Mouse (Mus musculus): ENCODE results near the gene A2ml1. TPM values are rescaled to one million over a fixed set of nuclear protein-coding genes. Genes with fewer than 3 reads are reported as not detected.
"Not testable (repeated sequence)": the region's sequence is repeated elsewhere in the genome, so short reads cannot be mapped to it uniquely, and the experiment has no call there.

The A2ml1 gene
- 2.2 and 2.6 TPM in 2 replicates for polyA plus RNA-seq (2015; fragmentation: Nextera tagmentation; extraction: Ambion mirVana)

DNA sequence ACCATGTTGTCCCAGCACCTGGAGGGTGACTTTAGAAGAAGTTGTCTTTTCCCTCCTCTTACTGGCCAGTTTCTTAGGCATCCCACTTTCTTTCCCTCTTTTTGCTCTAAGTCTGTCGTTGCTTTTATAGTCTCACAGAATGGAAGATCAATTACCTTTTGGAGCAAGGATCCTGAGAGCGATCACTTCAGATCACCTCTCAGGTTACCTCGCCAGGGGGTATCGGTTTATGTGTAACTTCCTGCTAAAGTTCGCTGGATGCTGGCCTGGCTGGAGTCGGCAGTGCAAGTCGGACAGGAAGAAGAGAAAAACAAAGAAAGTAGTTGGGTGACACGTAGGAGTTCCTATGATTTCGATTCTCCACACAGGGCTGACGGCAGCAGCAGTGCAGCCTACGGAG is at the start of gene A2ml1:
Gene A2ml1 (minus strand): TSS at position 101 of the 400 bp plus-strand sequence.
- H3K27ac ChIP-seq, result no peak within 1 kb of the TSS
- H3K9ac ChIP-seq, result no peak within 1 kb of the TSS
- H3K4me3 ChIP-seq, result no peak within 1 kb of the TSS
- no peaks in the 10 kb centered on the region for H3K27me3 ChIP-seq
- no peaks in the 10 kb centered on the region for H3K36me3 ChIP-seq (ENCODE audit: poor library complexity, severe bottlenecking)
- 85% methylated on average over 11 of the region's 11 CpGs for WGBS
- H3K9me3 ChIP-seq (replicated peaks), result no peaks in the 10 kb centered on the region
- H3K4me1 ChIP-seq, result peaks cover 5% of the 10 kb centered on the region; the same call in 1 of the 2 replicates
- no peak for ATAC-seq
- no peak within 1 kb of the TSS for H3K4me2 ChIP-seq

DNA sequence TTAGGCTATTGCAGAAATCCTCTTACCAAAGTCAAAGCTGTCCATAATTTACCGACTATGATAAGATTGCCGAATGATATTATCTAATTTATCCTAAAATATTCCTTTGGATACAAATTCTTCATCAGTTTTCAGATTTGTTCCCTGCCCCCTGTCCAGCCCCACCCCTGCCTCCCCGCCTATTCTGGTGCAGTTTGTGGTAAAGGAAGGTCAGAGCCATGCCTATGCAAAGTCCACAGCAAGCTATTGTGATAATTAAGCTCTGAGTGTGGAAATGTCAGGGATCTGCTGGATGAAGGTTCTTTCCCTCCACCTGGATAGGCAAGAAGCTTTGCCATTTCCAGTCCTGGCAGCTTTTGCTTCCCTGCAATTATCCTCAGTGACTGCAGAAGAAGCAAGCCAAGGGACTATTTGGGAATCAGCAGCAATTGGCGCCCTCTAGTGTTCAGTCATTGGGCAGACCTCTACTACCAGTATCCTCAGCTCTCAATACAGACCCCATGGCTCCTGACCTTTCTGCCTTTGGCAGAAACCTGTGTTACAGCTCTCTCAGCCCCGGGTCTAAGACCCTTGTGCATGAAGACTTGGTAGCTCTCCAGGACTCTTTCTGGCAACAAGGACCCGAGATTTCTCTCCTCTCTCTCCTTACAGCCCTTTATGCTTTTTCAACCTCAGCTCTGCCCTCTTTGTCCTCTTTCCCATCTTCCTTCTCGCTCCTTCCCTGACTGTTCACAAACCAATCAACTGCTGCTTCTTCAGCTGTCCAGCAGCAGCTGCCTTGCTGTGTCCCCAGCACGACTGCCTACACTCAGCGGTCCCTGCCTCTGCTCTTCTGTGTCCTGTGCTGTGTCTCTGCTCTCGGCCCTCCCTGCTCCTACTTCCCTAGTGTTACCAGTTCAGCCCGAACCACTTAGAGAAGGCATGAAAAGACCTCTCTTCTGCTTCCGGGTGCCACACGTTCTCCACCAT is 48.6 kb upstream of the A2ml1 start:
- not testable (repeated sequence) for H3K4me1 ChIP-seq; H3K4me2 ChIP-seq; H3K9ac ChIP-seq; H3K36me3 ChIP-seq (ENCODE audit: poor library complexity, severe bottlenecking); H3K27me3 ChIP-seq; H3K9me3 ChIP-seq (replicated peaks); H3K4me3 ChIP-seq; H3K27ac ChIP-seq
- ATAC-seq, result peak; percentile 95
- WGBS, result 52% methylated on average over 12 of the region's 13 CpGs

DNA sequence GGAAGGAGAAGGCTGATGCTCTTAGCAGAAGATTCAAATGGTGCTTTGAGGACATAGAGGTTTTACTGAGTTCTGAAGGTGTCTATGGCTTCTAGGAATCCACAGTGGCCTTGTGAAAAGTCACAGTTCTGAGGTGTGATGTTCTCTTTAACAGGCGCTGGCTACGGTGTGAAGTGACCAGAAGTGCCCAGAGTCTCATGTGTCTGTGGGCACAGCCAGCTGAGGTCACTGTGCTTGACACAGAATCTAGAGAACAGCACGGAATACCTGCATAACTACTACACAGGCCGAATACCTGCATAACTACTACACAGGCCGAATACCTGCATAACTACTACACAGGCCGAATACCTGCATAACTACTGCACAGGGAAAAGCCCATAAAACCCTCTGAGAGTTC is 43.8 kb upstream of the A2ml1 start:
- not testable (repeated sequence) for H3K36me3 ChIP-seq (ENCODE audit: poor library complexity, severe bottlenecking); H3K4me2 ChIP-seq; H3K9ac ChIP-seq; H3K9me3 ChIP-seq (replicated peaks); H3K4me3 ChIP-seq; H3K4me1 ChIP-seq; H3K27me3 ChIP-seq; H3K27ac ChIP-seq; ATAC-seq
- 93% methylated on average over 6 of the region's 6 CpGs for WGBS

DNA sequence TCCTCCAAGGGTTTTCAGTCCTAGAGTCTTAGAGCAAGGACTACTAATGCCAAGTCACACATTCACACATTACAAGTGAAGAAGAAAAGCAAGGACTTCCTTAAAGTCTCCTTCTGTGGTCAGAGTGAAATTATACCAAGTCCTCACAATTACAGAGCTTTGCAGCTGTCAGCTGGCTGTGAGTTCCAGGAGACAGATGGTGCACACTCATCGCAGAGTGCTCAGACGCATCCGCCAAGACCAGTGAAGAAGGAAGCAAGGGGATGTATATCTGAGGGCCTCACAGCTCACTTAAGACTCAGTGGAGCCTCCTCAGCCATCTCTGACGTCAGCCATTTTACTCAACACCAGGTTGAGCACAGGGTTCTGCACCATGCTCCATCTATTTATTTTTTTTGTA is 43.0 kb upstream of the A2ml1 start:
- WGBS, result 88% methylated on average over 4 of the region's 4 CpGs
- no peak overlapping the region for H3K9ac ChIP-seq
- no peak for ATAC-seq
- H3K27me3 ChIP-seq, result no peaks in the 10 kb centered on the region
- no peaks in the 10 kb centered on the region for H3K9me3 ChIP-seq (replicated peaks)
- H3K4me2 ChIP-seq, result no peak overlapping the region
- no peaks in the 10 kb centered on the region for H3K4me1 ChIP-seq
- H3K36me3 ChIP-seq (ENCODE audit: poor library complexity, severe bottlenecking), result no peaks in the 10 kb centered on the region
- no peak overlapping the region for H3K4me3 ChIP-seq
- no peak overlapping the region for H3K27ac ChIP-seq

DNA sequence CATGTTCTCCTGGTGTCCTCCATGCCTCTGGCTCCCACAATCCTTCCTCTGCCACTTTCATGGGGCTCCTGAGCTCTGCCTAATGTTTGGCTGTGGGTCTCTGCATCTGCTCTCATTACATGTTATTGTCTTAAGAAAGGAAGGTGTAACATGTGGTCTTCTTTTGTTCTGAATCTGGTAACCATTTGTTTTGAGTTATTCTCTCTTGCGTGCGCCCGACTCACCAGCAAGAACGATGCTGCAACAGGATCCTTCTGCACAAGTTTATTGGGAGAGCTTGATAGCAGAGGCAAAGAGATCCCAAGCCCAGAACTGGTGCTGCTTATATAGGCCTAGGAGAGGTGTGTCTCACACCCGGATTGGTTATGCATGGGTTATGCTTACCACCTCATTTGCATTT is 42.0 kb upstream of the A2ml1 start, which contains the start of gene Klrb1a:
Gene Klrb1a (minus strand): TSS at position 101 of the 400 bp plus-strand sequence.
- H3K36me3 ChIP-seq (ENCODE audit: poor library complexity, severe bottlenecking); H3K27ac ChIP-seq; H3K27me3 ChIP-seq; ATAC-seq; H3K9ac ChIP-seq; H3K4me1 ChIP-seq; H3K4me3 ChIP-seq; H3K9me3 ChIP-seq (replicated peaks); H3K4me2 ChIP-seq: not testable (repeated sequence)
- WGBS, result 96% methylated on average over 5 of the region's 5 CpGs

DNA sequence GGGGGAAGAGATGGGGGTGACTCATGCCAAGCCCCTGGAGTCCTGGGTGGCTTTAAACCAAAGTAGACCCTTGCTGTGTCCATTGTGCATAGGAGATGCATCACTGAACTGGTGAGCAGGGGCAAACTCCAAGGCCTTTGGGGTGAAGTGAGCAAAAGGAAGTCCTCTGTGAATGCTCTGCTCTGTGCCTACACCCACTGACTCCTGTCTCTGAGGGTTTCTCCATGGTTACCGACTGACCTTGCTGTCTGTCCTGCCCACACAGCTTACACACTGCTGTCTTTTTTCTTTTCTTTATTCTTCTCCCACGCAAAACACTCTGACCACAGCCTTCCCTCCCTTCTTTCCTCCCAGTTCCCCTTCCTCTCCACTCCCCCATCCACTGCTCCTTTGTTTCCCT is 41.3 kb upstream of the A2ml1 start:
- Histone ChIP-seq H3K9me3 (replicated peaks) (no peaks in the 10 kb centered on the region), H3K36me3 (ENCODE audit: poor library complexity, severe bottlenecking) (no peaks in the 10 kb centered on the region), H3K4me3 (no peak overlapping the region), H3K4me1 (no peaks in the 10 kb centered on the region), H3K9ac (no peak overlapping the region), H3K27ac (no peak overlapping the region), H3K4me2 (no peak overlapping the region), H3K27me3 (no peaks in the 10 kb centered on the region)
- no peak for ATAC-seq
- 53% methylated on average over 2 of the region's 2 CpGs for WGBS

DNA sequence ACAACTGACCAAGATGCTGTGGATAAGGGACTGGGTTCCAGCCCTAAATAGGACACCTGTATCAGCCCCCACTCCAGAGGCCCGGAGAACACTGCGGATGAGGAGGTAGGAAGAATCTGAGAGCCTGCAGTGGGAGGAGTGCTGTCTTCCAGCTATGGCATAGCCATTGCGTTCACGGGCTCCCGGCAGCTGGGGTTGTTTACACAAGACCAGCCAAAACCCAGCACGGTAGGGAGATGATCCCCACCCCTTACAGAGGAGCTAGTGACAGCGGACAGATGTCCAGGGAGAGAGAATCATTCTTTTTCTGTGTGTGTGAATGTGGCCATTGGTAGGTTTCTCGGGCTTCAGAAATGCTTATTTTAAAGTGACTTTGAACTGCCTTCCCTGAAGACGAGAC is 24.9 kb upstream of the A2ml1 start:
- WGBS, result 82% methylated on average over 9 of the region's 9 CpGs
- Histone ChIP-seq H3K9ac (no peak overlapping the region), H3K27me3 (no peaks in the 10 kb centered on the region), H3K4me2 (no peak overlapping the region), H3K9me3 (replicated peaks) (no peaks in the 10 kb centered on the region; the same call in 1 of the 2 replicates), H3K27ac (no peak overlapping the region), H3K4me3 (no peak overlapping the region), H3K36me3 (ENCODE audit: poor library complexity, severe bottlenecking) (no peaks in the 10 kb centered on the region), H3K4me1 (peaks cover 7% of the 10 kb centered on the region; the same call in 1 of the 2 replicates)
- ATAC-seq, result no peak

DNA sequence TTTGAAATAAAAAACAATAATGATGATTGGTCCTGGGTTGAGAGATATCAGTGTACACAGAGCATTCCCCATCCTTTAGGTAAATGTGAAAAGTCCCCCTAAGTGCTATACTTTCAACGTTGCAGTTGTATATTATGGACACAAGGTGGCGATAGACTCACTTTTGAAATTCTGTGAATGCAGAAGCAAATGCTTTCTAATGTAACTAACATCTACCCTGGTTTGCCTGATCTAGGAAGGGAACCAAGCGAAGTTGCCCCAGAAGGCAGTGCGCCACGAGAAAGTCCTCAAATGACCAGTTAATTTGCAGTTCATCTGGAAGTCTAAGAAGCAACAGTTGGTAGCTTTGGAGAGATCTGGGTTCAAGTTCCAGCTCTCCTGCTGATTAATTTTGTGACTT is 23.1 kb upstream of the A2ml1 start:
- Histone ChIP-seq H3K27me3 (no peaks in the 10 kb centered on the region), H3K9me3 (replicated peaks) (no peaks in the 10 kb centered on the region; the same call in 1 of the 2 replicates), H3K36me3 (ENCODE audit: poor library complexity, severe bottlenecking) (no peaks in the 10 kb centered on the region), H3K4me1 (peaks cover 7% of the 10 kb centered on the region; the same call in 1 of the 2 replicates), H3K9ac (no peak overlapping the region), H3K4me2 (no peak overlapping the region), H3K27ac (no peak overlapping the region), H3K4me3 (no peak overlapping the region)
- no peak for ATAC-seq
- 44% methylated on average over 5 of the region's 5 CpGs for WGBS

DNA sequence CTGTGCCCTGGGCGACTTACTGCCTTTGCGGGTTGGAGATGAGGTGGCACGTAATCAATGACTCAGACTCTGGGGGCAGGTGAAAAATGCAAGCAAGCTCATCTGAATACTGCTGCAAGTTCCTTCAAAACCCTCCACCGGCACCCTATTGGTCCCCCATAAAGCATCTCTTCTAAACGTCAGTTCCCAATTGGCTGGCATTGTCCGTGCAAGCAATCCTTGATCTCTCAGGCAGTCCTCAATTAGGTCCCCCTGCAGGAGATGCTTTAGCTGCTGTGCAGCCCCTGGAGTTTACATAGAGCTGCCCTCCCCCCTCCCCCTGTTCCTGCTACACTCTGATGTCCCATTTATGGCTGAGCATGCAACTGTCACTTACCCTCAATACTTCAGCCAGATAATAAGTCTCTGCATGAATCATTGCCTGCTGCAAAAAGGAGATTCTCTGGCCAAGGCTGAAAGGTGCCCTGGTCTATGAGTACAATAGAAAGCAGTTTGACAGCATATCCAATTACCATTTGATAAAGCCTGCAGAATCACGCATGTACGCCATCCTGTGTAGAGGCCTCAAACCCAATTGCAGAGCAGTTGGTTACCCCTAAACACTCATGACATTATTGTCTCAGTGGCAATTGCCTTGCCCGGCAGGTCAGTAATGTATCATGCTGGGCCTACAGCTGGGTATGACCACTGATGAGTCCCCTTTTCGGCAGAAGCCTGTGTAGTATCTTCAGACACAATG is 21.2 kb upstream of the A2ml1 start:
- no peak overlapping the region for H3K27ac ChIP-seq
- peak; percentile 81 for ATAC-seq
- peaks cover 7% of the 10 kb centered on the region; the same call in 1 of the 2 replicates for H3K4me1 ChIP-seq
- 0 out of 2 replicates have a peak, but pooled peaks cover 3% of the 10 kb centered on the region for H3K27me3 ChIP-seq
- no peaks in the 10 kb centered on the region for H3K9me3 ChIP-seq (replicated peaks)
- 34% methylated on average over 10 of the region's 10 CpGs for WGBS
- H3K4me2 ChIP-seq, result peak overlapping the region; percentile 30
- no peak overlapping the region for H3K4me3 ChIP-seq
- H3K36me3 ChIP-seq (ENCODE audit: poor library complexity, severe bottlenecking), result no peaks in the 10 kb centered on the region
- no peak overlapping the region for H3K9ac ChIP-seq

DNA sequence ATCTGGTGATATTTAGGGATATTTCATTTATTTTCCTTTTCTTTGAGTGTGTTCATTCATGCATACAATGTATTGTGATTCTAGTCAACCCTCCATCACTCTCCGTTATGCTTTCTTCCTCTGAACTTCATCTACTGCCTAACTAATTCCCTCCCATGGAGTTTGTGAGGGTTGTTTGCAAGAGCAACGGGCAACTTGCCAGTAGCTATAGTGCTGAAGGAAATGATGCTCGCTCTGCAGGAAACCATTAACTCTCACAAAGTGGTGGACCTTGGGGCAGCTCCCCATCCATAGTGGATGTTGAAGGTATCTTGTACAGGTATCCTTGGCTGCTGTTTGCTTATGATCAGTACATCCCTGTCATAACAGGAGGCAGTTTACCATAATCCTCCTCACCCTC is 20.6 kb upstream of the A2ml1 start:
- H3K27ac ChIP-seq, result no peak overlapping the region
- no peaks in the 10 kb centered on the region for H3K36me3 ChIP-seq (ENCODE audit: poor library complexity, severe bottlenecking)
- peak overlapping the region; percentile 30 for H3K4me2 ChIP-seq
- H3K4me3 ChIP-seq, result no peak overlapping the region
- H3K9me3 ChIP-seq (replicated peaks), result no peaks in the 10 kb centered on the region
- no peak overlapping the region for H3K9ac ChIP-seq
- ATAC-seq, result no peak; the same call in 1 of the 2 replicates
- peaks cover 10% of the 10 kb centered on the region; the same call in 1 of the 2 replicates for H3K4me1 ChIP-seq
- WGBS, result 34% methylated on average over 3 of the region's 3 CpGs
- 0 out of 2 replicates have a peak, but pooled peaks cover 3% of the 10 kb centered on the region for H3K27me3 ChIP-seq

DNA sequence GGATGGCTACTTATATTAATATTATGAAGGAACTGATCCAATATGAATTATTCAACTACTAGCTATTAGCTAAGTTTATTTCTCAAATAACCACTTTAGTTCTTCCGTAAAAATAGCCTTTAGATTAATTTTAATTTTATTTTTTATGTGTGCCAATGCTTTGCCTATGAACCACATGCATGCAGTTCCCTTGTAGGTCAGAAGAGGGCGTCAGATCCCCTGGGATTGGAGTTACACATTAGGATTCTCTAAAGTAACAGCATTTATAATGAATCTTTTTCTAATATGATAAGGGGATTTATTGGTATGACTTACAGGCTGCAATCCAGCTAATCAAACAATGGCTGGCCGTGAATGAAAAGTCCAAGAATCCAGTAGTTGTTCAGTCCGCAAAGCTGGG is 18.1 kb upstream of the A2ml1 start:
- Histone ChIP-seq H3K27ac (no peak overlapping the region), H3K9ac (no peak overlapping the region), H3K9me3 (replicated peaks) (no peaks in the 10 kb centered on the region), H3K27me3 (0 out of 2 replicates have a peak, but pooled peaks cover 3% of the 10 kb centered on the region), H3K4me3 (no peak overlapping the region), H3K4me2 (no peak overlapping the region), H3K36me3 (ENCODE audit: poor library complexity, severe bottlenecking) (no peaks in the 10 kb centered on the region), H3K4me1 (peaks cover 15% of the 10 kb centered on the region; the same call in 1 of the 2 replicates)
- WGBS, result 62% methylated on average over 4 of the region's 4 CpGs
- no peak for ATAC-seq

Measured in forebrain, embryonic 13.5 days (tissue).